Mouse (Mus musculus) thymus, adult 2 months (tissue): ENCODE results near the gene Myd88.

Experiments used
- CTCF ChIP-seq: fragments of 200-500 bp; IDR thresholded peaks from 2 replicates; pipeline ENCODE4 v1.5.1; 2012; ENCODE audit warnings: mild to moderate bottlenecking, control low read depth, low read length, moderate library complexity, borderline replicate concordance; ENCODE audit not compliant: control insufficient read depth, poor library complexity, insufficient read depth; ENCODE audit errors: extremely low read depth
- POLR2A ChIP-seq: fragments of 200-500 bp; IDR thresholded peaks from 2 replicates; pipeline ENCODE4 v1.6.1; 2012; ENCODE audit warnings: mild to moderate bottlenecking, low read length, control low read depth, moderate library complexity; ENCODE audit not compliant: control insufficient read depth, poor library complexity, insufficient read depth; ENCODE audit errors: extremely low read depth

DNA sequence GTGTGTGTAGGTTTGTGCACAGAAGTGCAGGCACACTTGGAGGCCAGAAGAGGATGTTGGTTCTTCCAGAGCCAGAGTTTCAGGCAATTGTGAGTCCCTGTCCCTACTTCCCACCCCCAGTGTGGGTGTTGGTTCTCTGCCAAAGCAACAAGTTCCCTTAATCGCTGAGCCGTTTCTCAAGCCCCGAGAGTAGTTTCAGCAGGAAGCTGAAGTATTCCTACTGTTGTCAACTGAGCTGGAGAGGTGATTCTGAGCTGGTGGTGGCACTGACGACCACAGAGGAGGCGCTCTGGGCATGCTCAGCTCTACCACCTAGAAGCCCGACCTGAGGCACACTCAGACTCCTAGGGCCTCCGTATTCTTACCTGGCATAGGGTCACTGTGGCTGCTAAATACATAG, 24.1 kb upstream of the Myd88 start, which contains the start of gene Slc22a14:
- TF ChIP-seq CTCF, result no peak
- no peak for TF ChIP-seq POLR2A
